Mouse (Mus musculus) gastrocnemius, postnatal 14 days (tissue): ENCODE results near the gene Wnt2. TPM values are rescaled to one million over a fixed set of nuclear protein-coding genes. Genes with fewer than 3 reads are reported as not detected.

Source experiments
- DNase-seq: peaks from one replicate; pipeline ENCODE4 v3.0.0; 2021; ENCODE audit warnings: mixed read lengths
- intact Hi-C: fragments of 180-260 bp; cut with DNase I; formaldehyde crosslinking; loops from one replicate; pipeline ENCODE4 v1.15.1; 2025; ENCODE audit warnings: low total_unique reads
- long read RNA-seq, 2 experiments: library from polyadenylated mRNA; stranded (forward); transcript quantifications; one replicate each; pipeline ENCODE4 v2.0.0; 2021
- total RNA-seq, 2 experiments: library from RNA; stranded (reverse); gene quantifications; 2 replicates each; pipeline ENCODE4 v1.2.3; 2021

Wnt2 gene
- under 1 TPM; 0.44 to 0.88 TPM for total RNA-seq
- long read RNA-seq, experiment 1, result 0 reads
- long read RNA-seq, experiment 2, partial matches to known transcripts, result 0 of 1 reads
- long read RNA-seq, experiment 2, other reads (novel, unspliced or antisense), result 0 of 1 reads

DNA sequence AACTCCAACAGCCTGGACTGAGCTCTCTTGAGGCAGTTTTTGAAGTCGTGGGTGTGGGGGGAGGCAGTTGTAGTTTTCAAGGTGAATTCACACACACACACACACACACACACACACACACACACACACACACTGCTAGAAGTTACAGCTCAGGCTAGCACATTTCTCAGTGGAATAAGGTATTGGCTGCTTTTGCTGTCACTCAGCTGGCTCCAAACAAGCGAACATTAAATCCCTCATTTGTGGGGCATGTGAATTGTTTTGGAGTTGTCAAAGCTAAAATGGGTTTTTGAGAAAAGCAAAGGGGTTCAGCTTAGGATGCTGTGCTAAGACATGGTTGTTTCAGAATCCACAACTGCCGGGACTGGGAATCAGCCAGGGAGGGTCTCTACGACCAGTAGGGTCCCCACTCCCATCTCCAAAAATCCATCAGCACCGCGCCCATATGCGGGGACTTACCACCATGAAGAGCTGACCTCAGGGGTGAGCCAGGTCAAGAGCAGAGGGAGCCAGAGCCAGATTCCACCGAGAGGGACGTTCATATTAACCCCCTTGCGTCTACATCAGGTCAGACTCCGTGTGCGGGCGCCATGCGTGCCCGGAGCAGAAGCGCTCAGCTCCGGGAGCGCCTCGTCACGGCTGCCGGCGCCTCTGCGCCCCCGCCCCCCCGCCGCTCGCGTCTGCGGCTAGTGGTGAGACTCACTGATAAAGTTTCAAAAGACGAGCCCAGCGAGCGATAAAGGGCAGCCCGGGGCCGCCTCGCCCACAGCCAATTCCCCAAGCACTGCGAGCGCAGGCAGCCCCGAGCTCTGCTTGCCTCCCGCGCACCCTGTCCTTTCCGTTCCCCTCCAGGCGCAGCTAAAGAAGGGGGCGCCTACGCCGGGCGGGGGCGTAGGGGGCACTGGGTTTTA is at the start of gene Wnt2:
Wnt2 (minus strand) TSS at position 840 of the 911 bp plus-strand sequence.
- intact Hi-C loops, result no loop called here
- DNase-seq, result peak; percentile 11

- intact Hi-C loops, result no loop called here
- no peak for DNase-seq
These were observed 48.2 kb upstream of the Wnt2 start for GRCm38 (mm10) chr6:18078615-18079014.

- intact Hi-C loops, result no loop called here
- DNase-seq, result no peak
These were observed 46.6 kb upstream of the Wnt2 start for GRCm38 (mm10) chr6:18076986-18077385.

GRCm38 (mm10) chr6:18076577-18076976 is 46.2 kb upstream of the Wnt2 start:
- intact Hi-C loops, result no loop called here
- DNase-seq, result no peak

DNA sequence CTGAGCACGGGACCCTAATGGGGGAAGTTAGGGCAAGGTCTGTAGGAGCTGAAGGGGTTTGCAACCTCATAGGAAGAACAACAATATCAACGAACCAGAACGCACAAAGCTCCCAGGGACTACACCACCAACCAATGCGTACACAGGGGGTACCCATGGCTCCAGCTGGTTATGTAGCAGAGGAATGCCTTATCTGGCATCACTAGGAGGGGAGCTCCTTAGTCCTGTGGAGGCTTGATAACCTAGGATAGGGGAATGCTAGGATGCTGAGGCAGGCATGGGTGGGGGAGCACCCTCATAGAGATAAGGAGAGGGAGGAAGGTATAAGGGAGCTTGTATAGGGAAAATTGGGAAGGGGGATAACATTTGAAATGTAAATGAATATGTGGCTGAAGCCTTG is 27.5 kb upstream of the Wnt2 start:
- intact Hi-C loops, result no loop called here
- DNase-seq, result no peak

GRCm38 (mm10) chr6:18051702-18052101 is 21.3 kb upstream of the Wnt2 start:
- intact Hi-C loops, result no loop called here
- no peak for DNase-seq

DNA sequence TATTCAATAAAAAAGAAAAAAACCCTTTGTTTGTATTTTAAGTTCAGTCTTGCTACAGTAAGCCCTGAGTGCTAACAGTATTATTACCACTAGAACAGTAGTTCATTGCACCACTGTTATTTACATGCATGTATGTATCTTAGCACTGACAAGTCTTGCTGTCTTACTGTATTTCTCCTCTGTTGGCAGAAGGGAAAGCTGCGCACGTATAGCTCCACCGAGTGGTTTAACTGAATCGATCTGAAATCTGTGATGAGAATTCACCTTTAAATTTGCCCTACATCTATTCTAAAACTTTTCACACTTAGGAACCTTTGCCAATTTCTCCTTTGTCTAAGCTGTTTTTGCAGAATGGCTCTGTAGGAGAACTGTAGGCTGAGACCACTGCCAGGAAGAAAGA is 13.9 kb upstream of the Wnt2 start:
- no peak for DNase-seq
- intact Hi-C loops, result no loop called here

DNA sequence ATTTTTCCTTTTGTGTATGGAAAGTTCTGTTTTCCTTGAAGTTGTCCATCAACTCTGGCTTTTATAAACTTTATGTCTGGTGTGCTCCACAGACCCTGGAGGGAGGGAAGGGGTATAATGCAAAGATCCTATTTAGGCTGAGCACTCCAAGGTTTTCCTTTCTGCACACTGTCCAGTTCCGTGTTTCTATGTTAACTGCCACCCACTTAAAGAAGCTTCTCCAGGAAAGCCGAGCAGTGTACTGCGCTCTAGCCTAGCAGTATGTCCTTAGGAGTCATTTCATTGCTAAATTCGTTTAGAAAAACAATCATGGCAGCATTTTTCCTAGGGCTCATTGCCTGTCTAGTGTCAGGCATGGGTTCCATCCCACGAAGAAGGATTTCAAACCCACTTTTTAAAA is 12.8 kb upstream of the Wnt2 start:
- DNase-seq, result no peak
- intact Hi-C loops, result no loop called here

GRCm38 (mm10) chr6:18032271-18032670 is 1.9 kb upstream of the Wnt2 start:
- intact Hi-C loops, result no loop called here
- peak; percentile 3 for DNase-seq

DNA sequence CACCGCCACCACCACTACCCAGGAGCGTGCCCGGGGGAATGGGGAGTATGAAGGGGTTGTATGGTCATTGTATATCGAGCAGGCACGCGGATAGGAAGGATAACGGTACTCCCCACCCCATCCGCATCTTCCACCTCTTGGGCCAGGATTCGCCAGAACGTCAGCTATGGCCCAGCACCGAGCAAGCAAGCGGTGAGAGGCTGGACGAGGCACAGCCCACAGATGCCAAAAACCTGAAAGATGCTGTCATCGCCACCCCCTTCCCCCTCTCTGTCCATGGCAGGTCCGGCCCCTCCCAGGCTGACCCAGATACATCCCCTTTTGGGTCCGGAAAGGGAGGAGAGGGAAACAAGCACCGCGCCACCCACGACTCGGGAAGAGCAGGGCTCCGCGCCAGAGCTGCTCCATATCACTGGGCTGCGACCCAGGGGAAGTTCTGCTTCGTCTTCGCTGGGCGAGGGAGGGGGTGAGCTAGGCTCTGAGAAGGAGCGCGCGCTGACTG is 1.2 kb upstream of the Wnt2 start:
- peak; percentile 66 for DNase-seq
- intact Hi-C loops, result no loop called here

DNA sequence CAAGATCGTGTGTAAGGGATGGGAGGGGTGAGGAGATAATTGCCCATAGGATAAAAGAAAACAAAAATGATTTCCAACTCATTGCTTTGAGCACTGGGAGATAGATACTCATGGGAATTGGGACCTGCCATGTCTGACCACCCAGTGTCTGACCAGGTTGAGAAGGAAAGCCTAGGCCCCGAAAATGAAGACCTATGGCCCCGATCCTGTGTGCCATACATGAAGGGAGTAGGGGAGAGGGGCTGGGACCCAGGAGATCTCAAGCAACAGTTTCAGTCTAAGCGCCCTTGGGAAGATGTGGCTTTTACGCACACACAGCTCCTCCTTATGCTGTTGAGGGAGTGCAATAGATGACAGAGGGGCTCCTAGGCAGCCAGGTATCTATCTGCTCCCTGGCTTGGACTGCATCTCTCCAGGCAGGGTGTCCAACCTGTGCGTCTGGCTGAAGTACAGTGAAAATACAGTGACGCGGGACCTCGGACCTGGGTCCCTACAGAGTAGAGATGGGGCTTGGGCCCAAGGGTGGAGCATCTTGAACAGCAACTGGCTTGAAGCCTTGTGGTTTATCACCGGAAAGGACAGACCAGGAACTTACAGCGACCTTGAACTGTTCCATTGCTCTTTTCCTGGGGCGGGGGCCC is 603 bp upstream of the Wnt2 start:
- intact Hi-C loops, result no loop called here
- peak; percentile 9 for DNase-seq

DNA sequence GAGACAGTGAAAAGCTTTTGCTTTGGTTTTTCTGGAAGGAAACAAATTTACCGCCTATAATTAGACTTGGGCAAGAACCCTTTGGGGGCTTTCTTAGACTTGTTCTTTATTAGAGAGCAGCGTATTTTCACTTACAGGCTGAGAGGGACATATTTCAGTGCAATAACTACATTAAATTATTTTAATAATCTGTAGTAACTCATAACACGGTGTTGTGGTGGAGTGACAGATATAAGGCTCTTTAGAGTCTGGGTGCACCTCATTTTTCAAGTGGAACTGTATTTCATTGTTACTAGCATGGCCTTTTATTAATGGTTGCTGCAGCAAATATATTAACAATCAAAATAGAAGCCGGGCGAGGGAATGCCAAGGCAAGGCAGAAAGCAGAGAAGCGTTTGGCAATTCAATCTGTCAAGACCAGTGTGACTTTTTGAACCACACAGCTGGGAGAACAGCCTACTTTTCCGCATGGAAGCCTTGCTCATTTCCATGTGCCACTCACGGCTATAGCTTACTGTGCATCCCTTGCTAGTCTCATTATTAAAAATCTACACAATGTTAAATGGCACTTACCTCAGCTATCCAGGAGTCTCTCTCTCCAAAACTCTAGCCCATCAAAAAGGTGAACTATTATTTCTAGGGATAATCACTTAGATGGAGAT is 6.1 kb downstream of the Wnt2 start:
- DNase-seq, result no peak
- intact Hi-C loops, result no loop called here

GRCm38 (mm10) chr6:18013346-18013745 is 17.0 kb downstream of the Wnt2 start:
- no peak for DNase-seq
- intact Hi-C loops, result no loop called here

GRCm38 (mm10) chr6:18007356-18007755 is 23.0 kb downstream of the Wnt2 start:
- DNase-seq, result no peak
- intact Hi-C loops, result no loop called here

DNA sequence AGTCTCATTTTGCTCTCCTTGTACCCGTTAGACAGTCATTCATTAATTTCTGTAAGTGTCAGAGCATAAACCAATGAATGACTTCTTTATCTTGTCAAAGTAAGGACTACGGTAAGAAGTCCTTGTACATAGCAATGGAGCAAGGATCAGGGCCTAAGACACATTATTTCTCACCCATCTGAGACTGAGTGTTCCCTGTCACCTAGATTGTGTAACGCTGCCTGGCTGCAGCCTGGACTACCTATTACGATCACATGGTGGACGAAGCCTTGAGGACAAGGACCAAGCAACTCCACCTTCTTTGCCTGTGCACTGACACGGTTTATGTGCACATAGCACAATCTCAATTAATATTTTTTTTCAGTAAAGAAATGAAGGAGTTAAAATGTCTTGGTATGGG is 28.3 kb downstream of the Wnt2 start:
- intact Hi-C loops, result no loop called here

DNA sequence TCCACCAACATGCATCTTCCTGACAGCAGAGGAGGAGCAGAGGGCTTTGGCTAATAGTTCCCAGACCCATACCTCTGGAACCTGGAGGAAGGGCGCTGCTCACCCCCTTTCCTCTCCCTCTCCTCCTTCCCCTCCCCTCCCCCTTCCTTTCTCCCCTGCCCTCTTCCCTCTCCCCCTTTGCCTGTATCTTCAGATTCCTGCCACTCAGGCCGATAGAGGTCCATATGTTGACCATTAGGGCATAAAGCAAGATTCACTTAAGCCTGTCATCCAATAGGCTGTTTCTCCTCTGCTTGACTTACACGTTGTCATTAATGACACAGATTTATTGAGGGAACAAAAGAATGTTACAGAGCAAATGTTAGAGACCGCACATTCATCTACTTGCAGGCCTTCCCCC is 31.9 kb downstream of the Wnt2 start:
- no peak for DNase-seq
- intact Hi-C loops, result no loop called here

More for the DNA sequence above, 28.3 kb downstream of the Wnt2 start:
- no peak for DNase-seq

GRCm38 (mm10) chr6:17994956-17995790 is 35.2 kb downstream of the Wnt2 start:
- DNase-seq, result no peak
- intact Hi-C loops, result no loop called here

DNA sequence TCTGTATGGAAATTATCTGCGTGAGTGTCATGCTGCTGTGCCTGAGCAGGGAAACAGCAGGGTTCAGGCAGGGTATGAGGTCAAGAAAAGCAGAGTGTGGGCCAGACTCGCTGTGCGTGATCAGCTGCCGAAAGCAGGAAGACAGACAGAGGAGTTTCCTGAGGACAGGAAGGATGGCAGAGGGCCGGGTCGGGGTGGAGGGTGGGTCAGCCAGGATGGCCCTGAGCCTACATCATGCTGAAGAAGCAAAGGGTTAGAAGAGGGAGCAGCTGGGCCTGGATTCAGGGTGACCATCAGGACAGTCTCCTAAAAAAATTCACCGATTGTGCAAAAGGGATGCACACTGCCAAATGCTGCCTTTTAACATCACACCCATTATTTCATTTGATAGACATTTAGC is 38.8 kb downstream of the Wnt2 start:
- intact Hi-C loops, result no loop called here
- peak; percentile 17 for DNase-seq
